Comparison of ENCODE assay signal across 8 mouse cellular contexts in the genomic region with DNA sequence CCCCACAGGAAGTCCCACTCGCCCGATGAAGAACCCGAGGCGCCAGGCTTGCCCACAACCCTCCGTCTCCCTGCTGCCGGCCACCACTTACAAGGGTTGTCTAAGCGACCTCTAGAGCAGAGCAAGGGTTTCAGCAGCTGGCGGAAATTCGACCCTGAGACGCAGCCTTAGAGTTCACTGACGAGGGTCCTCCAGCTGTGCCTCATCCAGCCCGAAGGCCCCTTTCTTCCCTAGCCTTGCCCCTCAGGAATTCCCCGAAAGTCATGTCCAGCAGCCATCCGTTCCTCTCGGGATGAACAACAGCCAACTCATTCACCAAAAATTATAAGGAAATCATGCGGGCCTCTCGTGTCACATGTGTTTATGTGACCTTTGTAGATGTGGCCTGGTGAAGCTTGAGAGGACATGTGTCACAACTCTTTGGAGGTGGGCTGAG. TPM values are rescaled to one million over a fixed set of nuclear protein-coding genes. Genes with fewer than 3 reads are reported as not detected.
DNase-seq lines count a peak whose midpoint lies in the region; TF ChIP-seq lines count a peak whose summit lies in the region.

No protein-coding gene starts in this region.

- intact Hi-C loops in gastrocnemius, postnatal 36 days (cut with DNase I) = loop anchor here (10.0 kb wide), 1 partner anchor 203 kb away; no protein-coding TSS in a partner anchor

- peaks cover 37% of the 10 kb centered on the region for H3K79me2 ChIP-seq in myocyte (ENCODE audit: control insufficient read depth, insufficient read depth)

- DNase-seq in lung, adult 2 months = no peak
- DNase-seq in lung, postnatal 36 days = no peak
- DNase-seq in limb, embryonic 10.5 days (ENCODE audit: low spot score) = no peak
- no peak for DNase-seq in thymus, postnatal 0 days (ENCODE audit: low spot score)
- DNase-seq in gastrocnemius, postnatal 36 days = no peak
- DNase-seq in urinary bladder, postnatal 36 days (ENCODE audit: low spot score in 2 of 2) = no peak

- no peak for TF ChIP-seq CTCF in lung, adult 2 months (IDR thresholded peaks at IDR 0.05; ENCODE audit: insufficient read depth, low read length)

- peak overlapping the region; percentile 90 for H3K27ac ChIP-seq in limb, embryonic 10.5 days

- no peaks in the 10 kb centered on the region for H3K36me3 ChIP-seq in erythroblast, embryonic 14.5 days (ENCODE audit: control insufficient read depth)
- no peaks in the 10 kb centered on the region for H3K36me3 ChIP-seq in limb, embryonic 10.5 days
- no peaks in the 10 kb centered on the region for H3K36me3 ChIP-seq in myocyte (ENCODE audit: control insufficient read depth, insufficient read depth)

- H3ac ChIP-seq in myocyte (ENCODE audit: control insufficient read depth, insufficient read length) = peak overlapping the region; percentile 96

- H3K27me3 ChIP-seq in erythroblast, embryonic 14.5 days (ENCODE audit: control insufficient read depth) = no peaks in the 10 kb centered on the region
- H3K27me3 ChIP-seq in limb, embryonic 10.5 days (ENCODE audit: low read depth, poor library complexity, severe bottlenecking) = no peaks in the 10 kb centered on the region
- no peaks in the 10 kb centered on the region for H3K27me3 ChIP-seq in myocyte (ENCODE audit: control insufficient read depth, insufficient read depth, insufficient read length)

- H3K9me3 ChIP-seq in erythroblast, embryonic 14.5 days (ENCODE audit: control insufficient read depth, low read length) = no peaks in the 10 kb centered on the region
- no peaks in the 10 kb centered on the region for H3K9me3 ChIP-seq in limb, embryonic 10.5 days (replicated peaks)

- peaks cover 11% of the 10 kb centered on the region for H3K4me1 ChIP-seq in lung, adult 2 months (ENCODE audit: control insufficient read depth, insufficient read depth, low read length)
- H3K4me1 ChIP-seq in erythroblast, embryonic 14.5 days (ENCODE audit: control insufficient read depth) = peaks cover 29% of the 10 kb centered on the region
- H3K4me1 ChIP-seq in limb, embryonic 10.5 days = peaks cover 23% of the 10 kb centered on the region

- peak overlapping the region; percentile 83 for H3K4me2 ChIP-seq in myocyte (ENCODE audit: low read depth)

- H3K4me3 ChIP-seq in lung, adult 2 months (replicated peaks; ENCODE audit: extremely low read depth, low read depth, low read length) = peak overlapping the region; percentile 6
- peak overlapping the region; percentile 94 for H3K4me3 ChIP-seq in erythroblast, embryonic 14.5 days (replicated peaks)
- peak overlapping the region; percentile 95 for H3K4me3 ChIP-seq in limb, embryonic 10.5 days
- peak overlapping the region; percentile 61 for H3K4me3 ChIP-seq in myocyte

- TF ChIP-seq POLR2A in lung, adult 2 months (IDR thresholded peaks at IDR 0.05; ENCODE audit: borderline replicate concordance, extremely low read depth, low read depth, low read length) = no peak
- no peak for TF ChIP-seq POLR2A in myocyte (IDR thresholded peaks at IDR 0.05; ENCODE audit: insufficient read length, low read depth)

- 7% methylated on average over 17 of the region's 17 CpGs for WGBS in lung, adult 2 months
- WGBS in limb, embryonic 10.5 days = 16% methylated on average over 17 of the region's 17 CpGs

TF ChIP-seq in myocyte, 11 proteins besides CTCF, POLR2A, EP300 and RAD21:
- TF ChIP-seq MYOD1 (IDR thresholded peaks at IDR 0.05; ENCODE audit: control insufficient read depth in 1 of 3, insufficient read length in 2 of 3, low read depth in 2 of 3) = no peak
- no peak for TF ChIP-seq REST (IDR thresholded peaks at IDR 0.05; ENCODE audit: insufficient read depth, insufficient read length)
TF ChIP-seq in myocyte: peak in this region for 0.

RNA-seq across cellular contexts. Expression of a gene that starts 0.5 kb away (rescaled TPM):
- polyA plus RNA-seq in lung, adult 2 months (2012; rRNA removed) = 23.0 and 28.7 TPM in 2 replicates
- 0.14 and 0.27 TPM in 2 replicates for polyA plus RNA-seq in erythroblast, embryonic 14.5 days (2012)
- polyA plus RNA-seq in limb, embryonic 10.5 days (2016; fragmentation: Nextera tagmentation; extraction: Ambion mirVana) = 7.4 and 8.2 TPM in 2 replicates
- 20.4 TPM for polyA plus RNA-seq in myocyte (2012; fragmentation: generic; extraction: Trizol)
- polyA plus RNA-seq in thymus, postnatal 0 days (2015; fragmentation: Nextera tagmentation; extraction: Ambion mirVana) = 2.4 and 3.6 TPM in 2 replicates
- total RNA-seq in gastrocnemius, postnatal 36 days (2021) = 1 to 10 TPM; 5.2 to 8.1 TPM

Comparison
In these comparisons a context has a peak if more than half of its experiments do, and no peak if none do; other contexts are left out.
1. H3K4me3 ChIP-seq: peak in every context shown above with its lines; median percentile 95 in limb, embryonic 10.5 days; 94 in erythroblast, embryonic 14.5 days; 61 in myocyte; 6 in lung, adult 2 months.